Mouse (Mus musculus) thymus, postnatal 14 days (tissue): ENCODE measurements around the gene Mnd1.

ENCODE experiments used
- DNase-seq: peaks from one replicate; pipeline ENCODE4 v3.0.0; 2021

Gene Mnd1

DNA sequence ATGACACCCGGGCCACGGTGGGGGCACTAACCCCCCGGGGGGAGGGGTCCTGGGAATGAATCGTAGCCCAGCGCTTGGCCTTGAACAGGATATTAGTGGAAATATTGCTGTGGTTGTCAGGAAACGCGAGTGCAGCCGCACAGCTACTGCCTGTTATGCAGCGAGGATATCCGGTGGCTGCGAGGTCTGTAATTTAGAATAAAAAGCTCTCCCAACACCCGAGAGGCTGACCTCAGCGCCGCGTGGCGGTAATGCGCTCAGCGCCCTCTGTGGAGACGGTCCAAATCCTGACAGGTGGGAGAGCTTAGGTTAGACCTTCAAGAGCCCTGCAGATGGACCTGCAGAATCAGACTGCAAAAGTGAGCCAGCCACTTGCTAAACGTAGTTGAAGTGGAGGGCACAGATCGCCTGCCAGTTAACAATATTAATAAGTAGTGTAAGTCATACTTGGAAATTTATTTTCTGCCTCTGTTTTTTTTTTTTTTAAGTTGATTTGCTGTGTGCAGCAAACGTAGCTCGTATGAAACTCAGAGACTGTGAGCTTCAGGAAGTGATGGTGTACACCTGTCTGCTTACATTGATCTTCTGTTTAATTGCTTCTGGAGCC lies 115.0 kb downstream of the Mnd1 start:
- no peak for DNase-seq

DNA sequence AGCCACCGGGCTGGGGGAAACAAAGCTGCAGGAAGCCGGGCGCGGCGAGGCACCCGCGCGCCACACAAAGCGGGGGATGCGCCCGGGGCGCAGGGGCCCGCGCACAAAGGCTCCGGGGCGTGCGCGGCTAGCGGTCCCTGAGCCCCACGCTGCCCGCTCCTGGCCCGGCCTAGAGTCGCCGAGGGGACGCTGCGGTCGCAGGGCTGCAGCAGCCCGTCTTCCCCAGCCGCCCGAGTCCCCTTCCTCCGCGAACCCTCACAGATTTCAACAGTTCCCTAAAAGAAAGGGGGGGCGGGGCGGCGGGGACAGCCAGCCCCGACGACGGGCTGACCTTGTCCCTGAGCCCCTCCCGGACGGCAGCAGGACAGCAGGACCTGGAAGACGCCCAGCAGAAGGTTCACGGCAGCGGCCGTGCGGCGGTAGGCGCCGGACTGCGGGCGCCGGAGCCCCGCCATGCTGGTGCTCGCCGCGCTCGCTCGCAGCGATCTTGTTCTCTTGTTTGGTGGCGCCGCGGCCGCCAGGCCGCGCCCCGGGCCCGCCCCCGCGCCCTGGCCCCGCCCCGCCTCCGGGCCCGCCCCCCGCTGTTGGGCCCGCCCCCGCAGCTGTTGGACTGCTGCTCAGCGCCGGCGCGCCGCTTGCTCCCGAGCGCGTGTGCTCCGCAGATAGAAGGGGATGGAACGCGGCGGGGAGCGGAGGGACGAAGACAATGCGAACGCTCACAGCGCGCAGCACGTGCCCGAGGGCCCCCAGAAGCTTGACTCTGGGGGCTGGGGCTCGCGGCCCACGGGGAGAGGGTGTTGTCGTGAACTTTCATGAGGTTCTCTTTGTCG lies 115.7 kb downstream of the Mnd1 start, which contains the start of gene Tmem131l:
Gene Tmem131l (minus strand): TSS at position 530 of the 830 bp plus-strand sequence.
- peak; percentile 89 for DNase-seq

DNA sequence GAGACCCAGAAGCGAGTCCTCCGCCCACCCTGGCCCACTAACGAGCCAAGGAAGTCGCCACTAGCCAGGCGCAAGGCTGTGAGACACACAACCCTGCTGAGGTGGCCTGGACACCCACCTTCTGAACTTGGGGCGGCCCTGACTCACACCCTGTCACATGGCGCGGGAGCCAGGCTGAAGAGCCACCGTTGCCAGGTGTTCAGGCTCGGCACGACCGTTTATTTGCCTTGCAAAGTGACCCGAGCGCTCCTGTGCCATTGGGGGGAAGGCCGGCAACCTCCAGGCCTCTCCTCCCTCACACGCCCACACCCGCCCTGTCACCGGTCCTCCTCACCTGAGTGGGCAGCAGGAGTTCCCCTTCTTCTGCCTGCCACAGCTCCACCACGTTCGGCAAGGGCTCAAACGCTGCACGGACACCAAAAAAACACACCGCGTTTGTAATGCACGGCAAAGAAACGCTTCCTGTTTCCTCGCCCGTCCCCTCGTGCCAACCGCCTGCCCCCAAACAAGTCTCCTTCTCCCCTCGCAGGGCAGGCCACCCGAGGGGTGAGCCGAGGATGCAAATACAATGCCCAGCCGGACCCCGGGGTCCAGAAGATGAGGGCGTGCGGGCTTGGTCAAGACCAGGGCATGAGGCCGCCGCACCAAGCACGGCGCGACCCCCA lies 116.5 kb downstream of the Mnd1 start:
- DNase-seq, result no peak

DNA sequence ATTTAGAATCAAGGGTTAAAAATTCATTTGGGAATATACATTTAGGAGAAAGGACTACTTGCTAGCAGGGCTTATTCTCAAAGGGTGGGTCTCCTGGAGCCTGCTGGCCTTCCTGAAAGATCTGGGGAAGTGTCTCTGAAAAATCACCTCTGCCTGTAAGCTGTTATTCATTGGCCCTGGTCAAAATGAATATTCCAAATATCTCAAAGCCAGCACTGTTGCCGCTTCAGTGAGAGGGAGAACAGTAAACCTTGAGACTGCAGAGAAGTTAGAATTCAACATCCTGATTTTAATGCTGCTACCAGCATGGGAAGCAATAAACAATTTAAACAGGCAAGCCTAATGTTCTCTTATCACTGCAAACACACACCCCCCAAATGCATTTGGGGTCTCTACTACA lies 117.5 kb downstream of the Mnd1 start:
- DNase-seq, result no peak
